28 mouse cellular contexts compared by ENCODE assay signal in genomic region chr12:79645656-79646055, GRCm38 (mm10).
A peak's percentile ranks its signal among the peaks of the same experiment; 100 is the strongest.
DNase-seq lines count a peak whose midpoint lies in the region; ATAC-seq and TF ChIP-seq lines count a peak whose summit lies in the region.
"Had no signal": no experiment of that assay in that cellular context is flagged by ENCODE, and none has a peak within 500 bp of the region (broad histone marks: within the 10 kb centered on the region; RNA-seq: fewer than 3 reads in every experiment).

No protein-coding gene starts in this region.

- TF ChIP-seq CTCF in thymus, adult 2 months (IDR thresholded peaks at IDR 0.05; ENCODE audit: borderline replicate concordance, control insufficient read depth, extremely low read depth, insufficient read depth, low read length, poor library complexity) = no peak
- TF ChIP-seq CTCF in bone marrow, adult 2 months (IDR thresholded peaks at IDR 0.05; ENCODE audit: control insufficient read depth, insufficient read depth, low read length) = no peak
- no peak for TF ChIP-seq CTCF in stomach, postnatal 0 days (IDR thresholded peaks at IDR 0.05; ENCODE audit: low read depth)

- no peak overlapping the region for H3K4me3 ChIP-seq in thymus, adult 2 months (ENCODE audit: control insufficient read depth, insufficient read depth, low read length)
- H3K4me3 ChIP-seq in bone marrow, adult 2 months (replicated peaks; ENCODE audit: control insufficient read depth, low read depth, low read length) = no peak overlapping the region
- H3K4me3 ChIP-seq in stomach, postnatal 0 days (ENCODE audit: low read depth, low read length) = no peak overlapping the region
- H3K4me3 ChIP-seq: embryonic facial prominence, embryonic 15.5 days; heart, embryonic 12.5 days; hindbrain, embryonic 12.5 days; midbrain, embryonic 10.5 days; myocyte; neural tube, embryonic 15.5 days had no signal

- no peak overlapping the region for H3K9ac ChIP-seq in stomach, postnatal 0 days (ENCODE audit: low read length)
- H3K9ac ChIP-seq: embryonic facial prominence, embryonic 15.5 days; heart, embryonic 12.5 days; hindbrain, embryonic 12.5 days; liver, postnatal 0 days; neural tube, embryonic 15.5 days had no signal

- H3K27me3 ChIP-seq in thymus, adult 2 months (ENCODE audit: control insufficient read depth, insufficient read depth, low read length) = no peaks in the 10 kb centered on the region
- H3K27me3 ChIP-seq in stomach, postnatal 0 days (ENCODE audit: control insufficient read depth, insufficient read depth, low read length) = no peaks in the 10 kb centered on the region
- H3K27me3 ChIP-seq: embryonic facial prominence, embryonic 15.5 days; heart, embryonic 12.5 days; hindbrain, embryonic 12.5 days; neural tube, embryonic 15.5 days had no signal

- intact Hi-C loops in left cerebral cortex, postnatal 14 days (cut with DNase I) = no loop called here

- TF ChIP-seq POLR2A in thymus, adult 2 months (IDR thresholded peaks at IDR 0.05; ENCODE audit: control insufficient read depth, extremely low read depth, insufficient read depth, low read length, poor library complexity) = no peak
- TF ChIP-seq POLR2A in bone marrow, adult 2 months (IDR thresholded peaks at IDR 0.05; ENCODE audit: borderline replicate concordance, control insufficient read depth, low read depth, low read length) = no peak

- H3K36me3 ChIP-seq in thymus, adult 2 months (ENCODE audit: control insufficient read depth, insufficient read depth, low read length) = no peaks in the 10 kb centered on the region
- H3K36me3 ChIP-seq in stomach, postnatal 0 days (ENCODE audit: control insufficient read depth, insufficient read depth, low read length) = no peaks in the 10 kb centered on the region
- H3K36me3 ChIP-seq: embryonic facial prominence, embryonic 15.5 days; heart, embryonic 12.5 days; hindbrain, embryonic 12.5 days; midbrain, embryonic 10.5 days; neural tube, embryonic 15.5 days had no signal

- no peak for ATAC-seq in stomach, postnatal 0 days (ENCODE audit: low FRiP score, low TSS enrichment)
- ATAC-seq: forebrain, embryonic 16.5 days; liver, postnatal 0 days; lung, postnatal 0 days; midbrain, embryonic 16.5 days had no signal

- WGBS in thymus, adult 2 months = 90% methylated on average over 4 of the region's 4 CpGs
- WGBS in bone marrow, adult 2 months = 83% methylated on average over 4 of the region's 4 CpGs
- WGBS in stomach, postnatal 0 days = 62% methylated on average over 4 of the region's 4 CpGs

- no peak for DNase-seq in thymus, adult 2 months
- no peak for DNase-seq in thymus, postnatal 10 days (ENCODE audit: low spot score in 2 of 2)
- peak; percentile 71 to 75 for DNase-seq in cerebellum, postnatal 10 days
- DNase-seq in stomach, postnatal 0 days (ENCODE audit: low spot score) = peak; percentile 6
- DNase-seq in kidney, postnatal 14 days = no peak
- DNase-seq in left cerebral cortex, postnatal 14 days (ENCODE audit: low spot score in 2 of 2) = no peak
- DNase-seq in lung, postnatal 25 days (ENCODE audit: low spot score) = no peak
- DNase-seq: adrenal gland, postnatal 25 days; gastrocnemius, postnatal 14 days; heart, adult 18-20 months; heart, postnatal 10 days; kidney, adult 2 months; liver, postnatal 0 days; right cerebral cortex, adult 18-20 months; right cerebral cortex, postnatal 4 days; thymus, postnatal 14 days had no signal

- H3K4me1 ChIP-seq in thymus, adult 2 months (replicated peaks; ENCODE audit: control insufficient read depth, insufficient read depth, low read length) = peaks cover 22% of the 10 kb centered on the region
- peaks cover 9% of the 10 kb centered on the region for H3K4me1 ChIP-seq in bone marrow, adult 2 months (ENCODE audit: control insufficient read depth, insufficient read depth, low read length)
- no peaks in the 10 kb centered on the region for H3K4me1 ChIP-seq in stomach, postnatal 0 days (replicated peaks; ENCODE audit: control insufficient read depth, insufficient read depth)
- H3K4me1 ChIP-seq: neural tube, embryonic 15.5 days had no signal

- H3K4me2 ChIP-seq in stomach, postnatal 0 days (replicated peaks; ENCODE audit: low read depth) = no peak overlapping the region
- H3K4me2 ChIP-seq: embryonic facial prominence, embryonic 15.5 days; heart, embryonic 12.5 days; hindbrain, embryonic 12.5 days; neural tube, embryonic 15.5 days had no signal

- peak overlapping the region; percentile 78 for H3K27ac ChIP-seq in thymus, adult 2 months (ENCODE audit: control insufficient read depth, insufficient read depth, low read length)
- peak overlapping the region; percentile 48 for H3K27ac ChIP-seq in bone marrow, adult 2 months (ENCODE audit: control insufficient read depth, insufficient read depth, low read depth, low read length, poor library complexity)
- H3K27ac ChIP-seq in stomach, postnatal 0 days (replicated peaks) = no peak overlapping the region
- H3K27ac ChIP-seq: embryonic facial prominence, embryonic 15.5 days; hindbrain, embryonic 12.5 days; kidney, postnatal 0 days; neural tube, embryonic 15.5 days had no signal

- no peak for TF ChIP-seq EP300 in stomach, postnatal 0 days (optimal IDR thresholded peaks at IDR 0.05)

- no peaks in the 10 kb centered on the region for H3K9me3 ChIP-seq in stomach, postnatal 0 days (ENCODE audit: control insufficient read depth, low read length)
- H3K9me3 ChIP-seq: embryonic facial prominence, embryonic 15.5 days; G1E; heart, embryonic 12.5 days; hindbrain, embryonic 12.5 days; midbrain, embryonic 10.5 days; neural tube, embryonic 15.5 days had no signal

Comparison
In these comparisons a context has a peak if more than half of its experiments do, and no peak if none do; other contexts are left out.
1. DNase-seq: peak in cerebellum, postnatal 10 days (2 of 2) and stomach, postnatal 0 days (single experiment); none in thymus, adult 2 months (single experiment), thymus, postnatal 10 days (0 of 2), kidney, postnatal 14 days (single experiment), left cerebral cortex, postnatal 14 days (0 of 2) and lung, postnatal 25 days (single experiment).